Mouse (Mus musculus) gastrocnemius, postnatal 36 days (tissue): ENCODE data around the gene Snhg11. TPM values are rescaled to one million over a fixed set of nuclear protein-coding genes. Genes with fewer than 3 reads are reported as not detected.

ENCODE experiments used
- DNase-seq, 2 experiments: peaks; one replicate each; pipeline ENCODE4 v3.0.0; 2022
- intact Hi-C: fragments of 180-260 bp; cut with DNase I; formaldehyde crosslinking; loops from one replicate; pipeline ENCODE4 v1.15.1; 2025
- long read RNA-seq, 2 experiments: library from polyadenylated mRNA; stranded (forward); transcript quantifications; one replicate each; pipeline ENCODE4 v2.0.0; 2021
- total RNA-seq, 2 experiments: library from RNA; stranded (reverse); gene quantifications; 2 replicates each; pipeline ENCODE4 v1.2.3; 2021

Snhg11 gene
- total RNA-seq: under 1 TPM in 1 of 2 experiments, not detected in 1; 0.05 TPM
- long read RNA-seq, experiment 1: 0 reads
- long read RNA-seq, experiment 2: 0 reads

- intact Hi-C loops: no loop called here
- no peak for DNase-seq
These were observed at the start of gene Snhg11 for GRCm38 (mm10) chr2:158375443-158376122. TSS of gene Snhg11 (plus strand) at chr2:158375638.

GRCm38 (mm10) chr2:158334356-158334755 lies 41.1 kb upstream of the Snhg11 start:
- intact Hi-C loops: no loop called here

DNA sequence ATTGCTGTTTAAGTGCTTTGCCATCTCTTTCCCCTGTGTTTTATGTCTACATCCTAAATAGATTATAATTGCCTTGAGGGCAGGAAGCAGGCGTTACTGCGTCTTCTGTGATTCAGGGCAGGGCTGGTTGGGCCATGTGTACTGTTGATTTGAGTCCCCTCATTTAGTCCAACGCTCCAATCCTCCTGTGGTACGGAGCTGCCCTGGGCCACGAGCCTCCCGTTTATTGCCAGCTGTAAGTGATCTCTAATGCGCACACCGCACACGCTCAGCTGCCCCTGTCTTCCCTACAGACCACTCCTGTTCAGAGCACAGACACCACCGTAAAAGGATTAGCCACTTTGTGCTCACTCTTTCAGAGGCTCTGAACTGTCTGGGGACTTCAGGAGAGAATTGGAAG lies 37.7 kb upstream of the Snhg11 start:
- DNase-seq: no peak
- intact Hi-C loops: loop anchor here (5.0 kb wide), 1 partner anchor 55 kb away; no protein-coding TSS in a partner anchor

More at GRCm38 (mm10) chr2:158334356-158334755, 41.1 kb upstream of the Snhg11 start:
- no peak for DNase-seq

DNA sequence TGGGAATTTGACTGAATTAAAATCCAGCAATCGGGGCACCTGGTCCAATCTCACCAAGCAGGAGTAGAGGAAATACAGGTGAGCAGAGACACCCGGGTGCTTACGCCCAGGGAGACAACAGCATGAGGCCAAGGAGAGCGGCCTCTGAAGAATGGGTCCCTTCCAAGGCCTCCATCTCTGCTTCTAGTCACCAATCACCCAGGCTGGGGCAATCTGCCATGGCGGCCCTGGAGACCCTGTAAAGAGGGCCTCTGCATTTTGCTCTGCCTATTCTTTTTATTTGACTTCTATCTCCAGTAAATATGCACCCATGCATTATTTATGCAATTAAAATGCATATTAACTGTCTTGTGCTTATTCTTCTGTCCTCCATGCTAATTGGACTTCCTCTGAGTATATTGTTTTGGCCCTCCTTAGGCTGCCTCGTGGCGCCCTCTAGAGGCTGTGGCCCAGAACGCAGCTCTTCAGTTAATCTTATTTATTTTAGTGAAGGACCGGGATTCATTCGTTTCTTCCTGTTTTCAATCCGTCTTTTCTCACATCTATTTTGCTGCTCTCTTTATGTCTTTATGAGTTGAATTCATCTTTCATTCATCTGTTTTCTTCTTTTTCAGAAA lies 35.4 kb upstream of the Snhg11 start:
- peak; percentile 19 to 45 for DNase-seq
- intact Hi-C loops: loop anchor here (5.0 kb wide), 2 partner anchors 58 to 133 kb away; no protein-coding TSS in a partner anchor

DNA sequence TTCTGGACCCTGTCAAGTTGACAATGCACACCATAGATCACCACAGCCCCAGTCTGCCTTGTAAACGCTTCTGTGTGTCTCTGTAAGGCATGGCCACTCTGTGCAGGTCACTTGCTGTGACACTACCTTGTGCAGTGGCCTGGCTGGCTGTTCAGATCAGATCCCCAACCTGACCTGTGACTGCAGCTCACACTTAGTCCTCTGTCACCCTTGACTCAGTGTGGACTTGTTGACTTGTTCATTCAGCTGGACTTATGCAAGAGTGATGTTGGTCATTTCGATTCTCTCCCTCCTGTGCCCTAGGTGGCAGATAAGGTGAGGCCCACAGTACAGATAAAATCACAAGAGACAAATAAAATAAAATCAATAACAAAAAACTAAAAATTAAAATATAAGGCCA lies 34.1 kb upstream of the Snhg11 start:
- intact Hi-C loops: loop anchor here (5.0 kb wide), 1 partner anchor 134 kb away; no protein-coding TSS in a partner anchor
- DNase-seq: no peak

GRCm38 (mm10) chr2:158343495-158343894 lies 31.9 kb upstream of the Snhg11 start:
- intact Hi-C loops: loop anchor here (5.0 kb wide), 1 partner anchor 136 kb away; no protein-coding TSS in a partner anchor
- DNase-seq: no peak

GRCm38 (mm10) chr2:158346467-158346866 lies 29.0 kb upstream of the Snhg11 start:
- intact Hi-C loops: no loop called here
- no peak for DNase-seq

- peak; percentile 39 to 65 for DNase-seq
- intact Hi-C loops: no loop called here
These were observed 27.6 kb upstream of the Snhg11 start for GRCm38 (mm10) chr2:158347868-158348267.

DNA sequence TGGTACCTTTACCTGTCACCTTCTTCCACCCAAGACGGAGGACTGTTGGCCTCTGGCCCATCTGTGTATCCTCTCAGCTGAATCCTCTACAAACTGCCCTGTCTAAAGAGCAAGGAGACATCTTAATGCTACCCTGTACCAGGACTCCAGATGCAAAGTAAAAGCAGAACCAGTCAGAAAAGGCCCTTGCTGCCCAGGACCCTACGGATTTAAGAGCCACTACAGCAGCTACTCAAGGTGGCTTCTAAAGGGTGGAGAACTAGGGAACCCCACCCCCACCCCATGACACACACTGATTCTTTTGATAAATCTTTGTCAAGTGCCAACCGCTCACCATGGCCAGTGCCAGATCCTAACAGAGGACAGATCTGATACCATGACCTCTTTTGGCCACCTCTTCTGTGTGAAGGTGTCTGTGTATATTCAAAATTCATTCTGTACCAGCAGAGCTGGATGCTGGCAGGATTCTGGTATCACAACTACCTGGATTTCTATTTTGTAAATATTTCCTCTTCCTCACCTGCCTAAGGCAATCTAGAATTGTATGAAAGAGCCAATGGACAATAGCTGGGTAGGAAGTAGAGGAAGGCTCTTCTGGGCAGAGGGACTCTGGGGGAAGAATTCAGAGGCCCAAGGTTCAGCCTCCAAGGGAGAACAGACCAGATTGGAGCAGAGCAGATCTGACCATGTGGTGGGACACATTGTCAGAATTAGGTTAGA lies 22.5 kb upstream of the Snhg11 start:
- intact Hi-C loops: no loop called here
- no peak for DNase-seq

GRCm38 (mm10) chr2:158354348-158355114 lies 20.9 kb upstream of the Snhg11 start:
- intact Hi-C loops: no loop called here
- DNase-seq: no peak

DNA sequence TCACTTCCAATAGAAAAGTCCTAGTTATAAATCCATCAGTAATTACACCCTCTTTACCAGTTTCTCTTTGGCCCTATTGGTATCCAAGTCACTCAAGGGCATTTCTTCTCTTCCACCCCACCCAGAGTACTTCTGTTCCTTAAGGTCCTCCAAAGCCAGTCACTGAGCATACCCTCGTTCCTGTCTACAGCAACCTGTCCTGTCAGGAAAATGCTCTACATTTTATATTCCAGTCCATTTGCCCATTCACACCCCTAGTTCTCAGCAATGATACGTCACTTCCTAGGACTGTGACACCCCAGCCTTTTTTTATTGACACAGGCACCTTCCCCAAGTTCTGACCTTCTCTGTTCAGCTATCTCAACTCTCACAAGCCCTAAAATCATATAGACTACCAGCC lies 20.2 kb upstream of the Snhg11 start:
- intact Hi-C loops: no loop called here
- DNase-seq: no peak

- no peak for DNase-seq
- intact Hi-C loops: no loop called here
These were observed 19.3 kb upstream of the Snhg11 start for GRCm38 (mm10) chr2:158356121-158356520.

DNA sequence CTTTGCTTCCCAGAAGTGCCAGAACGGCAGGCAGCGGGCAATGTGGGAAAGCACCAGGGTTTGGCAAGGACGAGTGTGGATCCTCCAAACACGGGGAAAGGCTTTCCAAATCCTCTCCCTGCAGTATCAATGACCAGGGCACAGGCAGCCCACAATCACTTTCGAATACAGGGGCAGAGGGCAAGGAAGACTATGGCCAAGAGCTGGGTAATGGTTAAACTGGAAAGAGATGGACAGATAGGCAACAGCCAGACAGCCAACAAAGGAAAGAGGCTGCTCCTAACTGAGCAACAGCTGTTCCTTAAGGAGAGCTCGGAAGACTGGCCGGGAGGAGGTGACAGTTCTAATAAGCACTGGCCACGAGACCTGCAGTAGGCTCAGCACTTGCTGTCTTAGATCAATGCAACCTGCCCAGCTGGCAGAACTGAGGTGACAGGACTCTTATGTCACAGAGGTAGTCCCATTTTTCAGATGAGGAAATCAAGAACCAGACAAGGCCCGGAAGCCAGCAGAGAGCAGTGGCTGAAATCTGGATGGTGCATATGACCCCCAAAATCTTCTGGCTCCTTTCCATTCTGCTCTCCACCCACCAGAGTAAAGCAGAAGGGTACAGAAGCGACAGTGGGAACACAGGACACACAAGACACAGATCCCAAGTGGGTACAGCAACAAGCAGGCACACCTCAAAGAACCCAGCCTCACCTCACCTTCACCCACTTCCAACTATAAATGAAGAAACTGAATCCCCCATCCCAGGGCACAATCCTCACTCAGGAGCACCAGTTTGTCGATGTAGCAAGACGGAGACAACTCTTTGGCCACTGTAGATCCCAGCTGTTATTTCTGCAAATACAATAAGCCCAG lies 15.4 kb upstream of the Snhg11 start:
- no peak for DNase-seq
- intact Hi-C loops: no loop called here

DNA sequence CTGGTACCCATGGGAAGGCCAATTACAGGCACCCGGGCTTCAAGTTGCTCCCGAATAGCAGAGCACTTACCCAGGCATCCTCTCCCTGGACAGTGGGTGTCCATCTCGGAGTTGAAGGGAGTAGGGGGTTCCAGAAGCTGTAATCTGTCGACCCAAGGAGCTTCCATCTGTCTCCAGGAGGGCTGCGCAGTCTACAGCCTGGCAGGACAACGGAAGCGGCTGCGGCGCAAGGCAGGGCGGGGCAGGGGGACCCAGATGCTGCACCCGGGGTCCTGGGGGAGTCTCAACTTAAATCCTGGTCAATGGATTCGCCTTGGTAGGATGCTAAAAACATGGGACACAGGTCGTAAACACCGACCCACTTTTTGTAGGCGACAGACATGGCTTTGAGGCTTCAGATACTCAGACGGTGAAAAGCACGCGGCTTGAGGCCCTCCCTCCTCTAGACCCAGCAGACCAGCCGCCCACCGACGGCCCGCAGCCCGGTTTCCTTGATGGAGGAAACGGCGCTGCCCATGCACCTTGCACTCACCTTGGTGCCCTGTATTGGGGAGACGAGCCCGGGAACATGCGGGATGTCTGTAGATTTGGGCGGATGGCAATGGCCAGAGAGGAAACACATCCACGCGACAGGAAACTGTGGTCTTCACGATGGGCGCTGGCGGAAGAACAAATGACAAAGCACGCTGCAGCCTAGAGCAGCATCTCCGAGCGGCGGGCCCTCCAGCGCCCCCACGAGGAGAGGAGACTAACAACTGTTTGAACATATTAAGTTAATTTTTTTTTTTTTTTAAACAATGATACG lies 14.4 kb upstream of the Snhg11 start:
- intact Hi-C loops: no loop called here
- DNase-seq: peak; percentile 70 to 81

- no peak for DNase-seq
- intact Hi-C loops: no loop called here
These were observed 13.6 kb upstream of the Snhg11 start for GRCm38 (mm10) chr2:158361678-158362320.

- no peak for DNase-seq
- intact Hi-C loops: no loop called here
These were observed 11.3 kb upstream of the Snhg11 start for GRCm38 (mm10) chr2:158364175-158364574.

DNA sequence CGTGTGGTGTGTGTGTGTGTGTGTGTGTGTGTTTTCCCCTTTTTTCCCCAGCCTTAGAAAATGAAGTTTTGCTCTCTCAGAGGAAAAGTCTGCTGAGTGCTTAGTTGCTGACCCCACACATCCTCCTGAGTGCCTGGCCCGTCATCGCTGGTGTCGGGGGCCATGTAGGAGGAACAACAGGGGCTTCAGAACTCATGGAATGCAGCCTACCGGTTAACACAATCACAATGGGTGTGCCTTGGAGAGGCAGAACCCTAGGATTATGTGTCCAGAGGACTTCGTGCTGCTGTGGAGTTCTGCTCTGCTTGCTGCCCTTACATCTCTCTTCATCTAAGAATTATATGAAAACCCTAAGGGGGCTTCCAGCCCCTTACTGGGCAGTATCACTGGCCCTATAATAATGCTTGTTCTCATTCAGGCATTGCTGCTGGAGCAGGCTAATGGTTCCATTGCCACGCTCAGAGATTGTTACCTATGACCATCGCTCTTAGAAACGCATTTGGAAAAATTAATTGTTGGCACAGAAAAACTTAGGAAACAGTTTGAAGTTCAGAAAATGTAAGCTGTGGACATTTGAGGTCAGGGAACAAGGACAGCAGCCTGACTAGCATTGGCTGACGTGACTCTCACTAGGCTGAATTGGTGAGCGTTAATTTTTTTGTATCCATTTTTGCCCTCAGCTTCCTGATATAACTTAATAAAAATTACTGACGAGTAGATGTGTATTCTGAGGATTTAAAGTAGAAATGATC lies 10.2 kb upstream of the Snhg11 start:
- intact Hi-C loops: no loop called here
- DNase-seq: no peak

DNA sequence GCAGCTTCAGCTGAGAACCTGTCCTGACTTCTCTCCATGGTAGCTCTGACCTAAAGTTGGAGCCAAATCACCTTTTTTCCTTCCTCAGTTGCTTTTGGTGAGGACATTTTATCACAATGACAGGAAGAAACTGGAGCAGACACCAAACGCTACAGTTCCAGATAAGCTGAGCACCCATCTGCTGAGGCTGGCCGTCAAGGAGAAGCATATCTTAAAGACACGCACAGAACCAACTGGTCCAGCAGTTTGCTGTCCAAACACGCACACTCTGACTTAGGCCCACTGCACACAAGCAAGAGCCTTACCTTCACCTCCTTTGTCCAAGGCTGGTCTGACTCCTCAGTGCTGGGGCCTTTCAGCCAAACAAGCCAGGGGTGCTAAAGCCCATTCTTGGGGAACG lies 7.8 kb upstream of the Snhg11 start:
- DNase-seq: no peak
- intact Hi-C loops: no loop called here
